Comparison of ENCODE assay signal across 8 mouse cellular contexts in genomic region chr5:25011019-25011485, GRCm38 (mm10).
DNase-seq lines count a peak whose midpoint lies in the region; ATAC-seq lines count a peak whose summit lies in the region.

No protein-coding gene starts in this region.

- no peak overlapping the region for H3K9ac ChIP-seq in hindbrain, embryonic 15.5 days

- H3K27ac ChIP-seq in hindbrain, embryonic 15.5 days (replicated peaks), result no peak overlapping the region

- peak overlapping the region; percentile 39 for H3K4me2 ChIP-seq in hindbrain, embryonic 15.5 days

- H3K4me3 ChIP-seq in hindbrain, embryonic 15.5 days, result no peak overlapping the region

- peaks cover 11% of the 10 kb centered on the region for H3K4me1 ChIP-seq in hindbrain, embryonic 15.5 days (replicated peaks)

- peak; percentile 60 for ATAC-seq in hindbrain, embryonic 15.5 days (ENCODE audit: low FRiP score, low read depth)

- 9% methylated on average over 8 of the region's 8 CpGs for WGBS in hindbrain, embryonic 15.5 days

- H3K36me3 ChIP-seq in hindbrain, embryonic 15.5 days, result no peaks in the 10 kb centered on the region

- no peaks in the 10 kb centered on the region for H3K9me3 ChIP-seq in hindbrain, embryonic 15.5 days

- DNase-seq in Muller cell, postnatal 12 days (ENCODE audit: inconsistent ontology term), result peak; percentile 78
- DNase-seq in cerebellum, postnatal 10 days, result peak; percentile 93 to 94
- peak; percentile 80 to 87 for DNase-seq in frontal cortex, postnatal 36 days (ENCODE audit: low spot score in 2 of 2)
- DNase-seq in layer of hippocampus, postnatal 36 days, result peak; percentile 71 to 77
- DNase-seq in lung, postnatal 36 days, result peak; percentile 93
- DNase-seq in retina, postnatal 1 day, result peak; percentile 89
- DNase-seq in urinary bladder, adult 18-20 months (ENCODE audit: low spot score in 2 of 2), result peak; percentile 73

- H3K27me3 ChIP-seq in hindbrain, embryonic 15.5 days, result no peaks in the 10 kb centered on the region
